Mouse (Mus musculus): ENCODE data around the gene Lrig1.

DNA sequence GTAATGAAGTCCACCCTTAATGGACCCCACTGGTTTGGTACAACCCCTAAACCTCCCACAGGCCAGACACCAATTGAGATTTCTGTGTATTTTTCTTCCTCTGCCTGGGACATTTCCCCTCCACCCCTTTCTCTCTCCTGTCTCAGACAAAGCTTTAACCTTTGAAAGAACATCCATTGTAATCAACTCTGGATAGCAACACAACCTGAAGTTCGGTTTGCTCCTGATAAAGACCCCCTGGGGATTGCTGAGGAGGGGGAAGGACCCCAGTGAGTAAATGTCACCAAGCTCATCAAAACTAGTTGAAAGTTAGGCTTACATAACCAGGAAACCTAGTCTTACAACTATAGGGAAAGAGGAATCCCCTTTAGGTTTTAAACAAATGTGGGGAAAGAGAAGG is 5.5 kb downstream of the Lrig1 start:
- no peak for TF ChIP-seq CTCF (IDR thresholded peaks at IDR 0.05; ENCODE audit: insufficient read depth, low read length)
- TF ChIP-seq POLR2A (IDR thresholded peaks at IDR 0.05; ENCODE audit: borderline replicate concordance, extremely low read depth, low read depth, low read length): no peak
